Mouse (Mus musculus): ENCODE data around the gene Lats2.

- TF ChIP-seq POLR2A (IDR thresholded peaks at IDR 0.05; ENCODE audit: control insufficient read depth, extremely low read depth, insufficient read depth, low read length, poor library complexity) (no peak), CTCF (IDR thresholded peaks at IDR 0.05; ENCODE audit: borderline replicate concordance, control insufficient read depth, extremely low read depth, insufficient read depth, low read length, poor library complexity) (no peak)
These were observed 21.1 kb downstream of the Lats2 start for GRCm38 (mm10) chr14:57737089-57737488.
